Mouse (Mus musculus): ENCODE measurements around the gene Trim2. TPM values are rescaled to one million over a fixed set of nuclear protein-coding genes. Genes with fewer than 3 reads are reported as not detected.

Gene Trim2
- polyA plus RNA-seq, 1 experiment from 2014 or later = 32.6 TPM

DNA sequence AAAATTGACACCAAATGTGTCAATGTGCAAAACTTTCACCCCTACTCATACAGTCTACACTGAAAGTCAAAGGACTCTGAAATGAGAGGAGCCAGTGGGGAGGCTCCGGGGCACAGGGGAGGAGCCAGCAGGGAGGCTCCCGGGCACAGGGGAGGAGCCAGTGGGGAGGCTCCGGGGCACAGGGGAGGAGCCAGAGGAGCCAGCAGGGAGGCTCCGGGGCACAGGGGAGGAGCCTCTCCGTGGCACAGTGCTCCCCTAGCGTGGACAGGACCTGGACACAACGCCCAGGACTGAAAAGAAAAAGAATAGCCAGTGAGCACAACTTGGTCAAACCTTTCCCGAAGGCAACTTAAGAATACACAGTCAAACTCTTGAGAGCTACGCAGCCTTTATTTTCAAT is 171.3 kb downstream of the Trim2 start:
- no peaks in the 10 kb centered on the region for H3K9me3 ChIP-seq (ENCODE audit: control insufficient read depth, low read length)

DNA sequence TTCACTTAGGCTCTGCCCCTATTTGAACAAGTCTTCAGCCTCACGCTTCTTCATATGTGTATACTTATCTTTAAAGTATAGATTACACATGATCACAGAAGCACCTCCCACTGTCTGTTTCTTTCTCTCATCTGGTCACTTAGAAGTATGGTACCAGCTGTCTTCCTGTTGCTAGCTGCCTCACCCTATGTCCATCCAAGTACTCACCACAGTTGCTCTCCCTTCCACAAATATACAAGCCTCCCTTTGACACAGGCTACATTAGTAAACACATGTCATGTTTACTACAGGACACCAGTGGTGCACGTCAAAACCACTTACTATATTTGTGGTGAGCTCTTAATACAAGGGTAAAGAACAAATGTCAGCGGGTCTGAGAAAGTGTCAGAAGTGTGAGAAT is 175.3 kb downstream of the Trim2 start:
- H3K27me3 ChIP-seq (ENCODE audit: control insufficient read depth, insufficient read depth, low read length) = no peaks in the 10 kb centered on the region

More for the DNA sequence above, 171.3 kb downstream of the Trim2 start:
- Histone ChIP-seq H3K27ac (ENCODE audit: low read depth, low read length) (no peak overlapping the region), H3K27me3 (ENCODE audit: control insufficient read depth, insufficient read depth, low read length) (no peaks in the 10 kb centered on the region), H3K4me3 (ENCODE audit: low read length) (no peak overlapping the region), H3K4me1 (ENCODE audit: control insufficient read depth, insufficient read depth, low read length) (no peaks in the 10 kb centered on the region), H3K36me3 (ENCODE audit: control insufficient read depth, insufficient read depth, low read length) (no peaks in the 10 kb centered on the region), H3K9ac (ENCODE audit: low read depth, low read length) (no peak overlapping the region), H3K4me2 (replicated peaks; ENCODE audit: low read depth, low read length) (0 out of 2 replicates have a peak overlapping the region, but pooled peaks have one; percentile 4)
- WGBS = 35% methylated on average over 9 of the region's 9 CpGs
- ATAC-seq (ENCODE audit: low FRiP score, low TSS enrichment) = peak; percentile 69; the same call in 1 of the 2 replicates

DNA sequence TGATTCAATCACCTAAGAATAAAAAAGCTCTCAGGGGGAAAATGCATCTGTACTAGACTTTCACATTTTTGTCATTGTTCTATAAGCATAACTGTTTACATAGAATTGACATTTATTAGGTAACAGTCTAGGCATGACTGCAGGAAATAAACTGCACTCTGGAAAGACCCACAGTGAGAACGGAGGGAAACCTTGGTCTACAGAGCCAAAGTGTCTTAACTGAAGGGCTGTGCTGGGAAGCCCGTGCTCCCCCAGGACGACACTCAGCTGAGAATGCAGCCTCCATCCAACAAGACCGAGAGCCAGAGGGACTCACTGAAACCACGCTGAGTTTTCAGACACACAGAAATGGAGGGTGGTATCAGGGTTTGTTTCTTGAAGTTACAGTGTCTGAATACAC is 175.9 kb downstream of the Trim2 start:
- H3K36me3 ChIP-seq (ENCODE audit: control insufficient read depth, insufficient read depth, low read length) = no peaks in the 10 kb centered on the region
- H3K9ac ChIP-seq (ENCODE audit: low read depth, low read length) = no peak overlapping the region
- H3K4me2 ChIP-seq (replicated peaks; ENCODE audit: low read depth, low read length) = no peak overlapping the region
- no peaks in the 10 kb centered on the region for H3K9me3 ChIP-seq (ENCODE audit: control insufficient read depth, low read length)
- no peak overlapping the region for H3K4me3 ChIP-seq (ENCODE audit: low read length)
- no peaks in the 10 kb centered on the region for H3K27me3 ChIP-seq (ENCODE audit: control insufficient read depth, insufficient read depth, low read length)
- WGBS = 73% methylated on average over 5 of the region's 5 CpGs
- no peak overlapping the region for H3K27ac ChIP-seq (ENCODE audit: low read depth, low read length)
- H3K4me1 ChIP-seq (ENCODE audit: control insufficient read depth, insufficient read depth, low read length) = peaks cover 7% of the 10 kb centered on the region; the same call in 1 of the 2 replicates
- ATAC-seq (ENCODE audit: low FRiP score, low TSS enrichment) = no peak

More for the DNA sequence above, 175.3 kb downstream of the Trim2 start:
- 86% methylated on average over 3 of the region's 3 CpGs for WGBS
- Histone ChIP-seq H3K4me1 (ENCODE audit: control insufficient read depth, insufficient read depth, low read length) (peaks cover 7% of the 10 kb centered on the region; the same call in 1 of the 2 replicates), H3K4me2 (replicated peaks; ENCODE audit: low read depth, low read length) (no peak overlapping the region), H3K9me3 (ENCODE audit: control insufficient read depth, low read length) (no peaks in the 10 kb centered on the region), H3K4me3 (ENCODE audit: low read length) (no peak overlapping the region), H3K36me3 (ENCODE audit: control insufficient read depth, insufficient read depth, low read length) (no peaks in the 10 kb centered on the region), H3K27ac (ENCODE audit: low read depth, low read length) (no peak overlapping the region), H3K9ac (ENCODE audit: low read depth, low read length) (no peak overlapping the region)
- no peak for ATAC-seq (ENCODE audit: low FRiP score, low TSS enrichment)

DNA sequence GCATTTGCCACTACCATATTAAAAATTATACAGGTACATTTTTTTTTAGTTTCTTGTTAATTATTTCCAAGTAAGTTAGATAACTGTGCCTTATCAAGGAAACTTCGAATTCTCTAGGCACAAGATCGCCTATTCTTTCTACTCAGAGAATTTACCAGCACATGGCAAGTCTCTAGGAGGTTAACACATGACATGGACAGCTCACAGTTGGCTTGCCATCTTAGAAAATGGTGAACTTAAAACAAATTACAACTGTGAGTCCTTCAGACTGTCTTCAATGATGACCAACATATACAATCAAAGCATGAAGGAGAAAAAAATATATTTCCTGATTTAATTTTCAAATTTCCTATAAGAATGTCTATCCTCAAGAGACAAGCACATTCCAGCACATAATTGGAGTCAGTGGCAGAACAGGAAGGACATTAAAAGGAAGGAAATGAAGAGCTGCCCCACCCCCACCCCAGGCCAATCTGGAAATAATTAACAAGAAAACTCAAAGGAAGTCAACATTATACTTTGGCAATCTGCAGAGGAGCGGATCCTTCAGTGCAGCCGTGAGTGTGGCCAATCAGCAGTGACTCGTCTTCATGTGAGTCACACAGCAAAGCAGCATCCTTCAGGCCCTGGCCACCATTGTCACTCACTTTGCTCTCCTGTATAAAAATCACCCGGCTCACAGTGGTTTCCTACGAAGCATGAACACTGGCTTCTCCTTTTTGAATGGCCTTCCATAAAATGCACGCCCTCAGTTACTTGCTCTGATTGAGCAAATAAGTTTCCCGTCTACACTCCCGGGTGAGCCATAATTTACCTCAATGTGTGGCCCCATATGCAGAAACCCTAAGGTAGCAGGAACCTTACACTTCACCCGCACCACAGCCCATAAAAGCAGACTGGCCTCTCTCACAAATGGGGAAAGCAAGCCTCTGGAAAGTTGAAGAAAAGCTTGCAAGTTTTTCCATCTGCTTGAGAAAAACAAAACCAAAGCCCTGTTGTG is 177.5 kb downstream of the Trim2 start:
- Histone ChIP-seq H3K27me3 (ENCODE audit: control insufficient read depth, insufficient read depth, low read length) (no peaks in the 10 kb centered on the region), H3K36me3 (ENCODE audit: control insufficient read depth, insufficient read depth, low read length) (no peaks in the 10 kb centered on the region), H3K9ac (ENCODE audit: low read depth, low read length) (no peak overlapping the region), H3K27ac (ENCODE audit: low read depth, low read length) (peak overlapping the region; percentile 62; the same call in 1 of the 2 replicates), H3K9me3 (ENCODE audit: control insufficient read depth, low read length) (no peaks in the 10 kb centered on the region), H3K4me3 (ENCODE audit: low read length) (no peak overlapping the region), H3K4me1 (ENCODE audit: control insufficient read depth, insufficient read depth, low read length) (peaks cover 7% of the 10 kb centered on the region; the same call in 1 of the 2 replicates), H3K4me2 (replicated peaks; ENCODE audit: low read depth, low read length) (no peak overlapping the region)
- peak; percentile 62; the same call in 1 of the 2 replicates for ATAC-seq (ENCODE audit: low FRiP score, low TSS enrichment)
- 26% methylated on average over 11 of the region's 11 CpGs for WGBS

DNA sequence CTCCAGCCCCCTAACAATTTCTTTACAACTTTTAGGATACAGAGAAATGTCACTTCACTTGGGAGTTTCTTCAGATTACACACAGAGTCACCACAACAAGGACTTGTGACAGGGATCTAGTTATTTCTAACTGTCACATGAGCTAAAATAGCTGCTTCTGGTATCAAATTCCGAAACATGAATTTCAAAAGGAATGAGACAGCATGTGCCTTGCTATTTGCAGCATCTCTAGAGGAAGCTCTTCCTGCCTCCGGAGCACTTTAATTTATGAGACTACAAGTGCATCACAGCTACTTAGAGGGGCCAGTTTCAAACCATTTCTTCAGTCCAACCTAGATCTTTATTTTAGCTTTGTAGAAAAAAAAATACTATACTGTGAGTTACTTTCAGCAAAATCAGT is 179.2 kb downstream of the Trim2 start:
- no peaks in the 10 kb centered on the region for H3K36me3 ChIP-seq (ENCODE audit: control insufficient read depth, insufficient read depth, low read length)
- no peak for ATAC-seq (ENCODE audit: low FRiP score, low TSS enrichment)
- no peak overlapping the region for H3K9ac ChIP-seq (ENCODE audit: low read depth, low read length)
- H3K4me3 ChIP-seq (ENCODE audit: low read length) = no peak overlapping the region
- H3K4me2 ChIP-seq (replicated peaks; ENCODE audit: low read depth, low read length) = no peak overlapping the region
- H3K9me3 ChIP-seq (ENCODE audit: control insufficient read depth, low read length) = no peaks in the 10 kb centered on the region
- H3K4me1 ChIP-seq (ENCODE audit: control insufficient read depth, insufficient read depth, low read length) = peaks cover 7% of the 10 kb centered on the region; the same call in 1 of the 2 replicates
- H3K27ac ChIP-seq (ENCODE audit: low read depth, low read length) = no peak overlapping the region
- no peaks in the 10 kb centered on the region for H3K27me3 ChIP-seq (ENCODE audit: control insufficient read depth, insufficient read depth, low read length)
- WGBS = 67% methylated on average over 2 of the region's 2 CpGs

DNA sequence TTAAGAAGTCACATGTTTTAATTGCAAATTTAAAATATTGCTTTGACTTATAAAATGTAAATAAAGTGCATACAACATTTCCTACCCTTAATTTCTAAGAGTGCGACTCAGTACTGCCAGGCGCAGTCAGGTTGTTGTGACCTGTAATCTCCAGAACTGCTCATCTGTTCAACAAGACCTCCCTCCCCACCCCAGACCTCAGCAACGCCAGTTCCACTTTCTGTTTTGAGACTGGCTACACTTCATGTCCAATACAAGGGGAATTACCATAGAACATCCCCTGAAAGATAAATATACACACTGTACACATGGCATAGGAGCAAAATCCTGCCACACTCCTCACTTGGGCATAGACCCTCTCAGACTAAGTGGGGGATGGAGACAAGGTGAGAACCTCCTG is 180.0 kb downstream of the Trim2 start:
- H3K36me3 ChIP-seq (ENCODE audit: control insufficient read depth, insufficient read depth, low read length) = no peaks in the 10 kb centered on the region
- H3K4me1 ChIP-seq (ENCODE audit: control insufficient read depth, insufficient read depth, low read length) = peaks cover 7% of the 10 kb centered on the region; the same call in 1 of the 2 replicates
- WGBS = 89% methylated on average over 3 of the region's 3 CpGs
- no peaks in the 10 kb centered on the region for H3K27me3 ChIP-seq (ENCODE audit: control insufficient read depth, insufficient read depth, low read length)
- no peak for ATAC-seq (ENCODE audit: low FRiP score, low TSS enrichment)
- H3K4me2 ChIP-seq (replicated peaks; ENCODE audit: low read depth, low read length) = no peak overlapping the region
- H3K9me3 ChIP-seq (ENCODE audit: control insufficient read depth, low read length) = no peaks in the 10 kb centered on the region
- no peak overlapping the region for H3K4me3 ChIP-seq (ENCODE audit: low read length)
- H3K27ac ChIP-seq (ENCODE audit: low read depth, low read length) = no peak overlapping the region
- no peak overlapping the region for H3K9ac ChIP-seq (ENCODE audit: low read depth, low read length)

DNA sequence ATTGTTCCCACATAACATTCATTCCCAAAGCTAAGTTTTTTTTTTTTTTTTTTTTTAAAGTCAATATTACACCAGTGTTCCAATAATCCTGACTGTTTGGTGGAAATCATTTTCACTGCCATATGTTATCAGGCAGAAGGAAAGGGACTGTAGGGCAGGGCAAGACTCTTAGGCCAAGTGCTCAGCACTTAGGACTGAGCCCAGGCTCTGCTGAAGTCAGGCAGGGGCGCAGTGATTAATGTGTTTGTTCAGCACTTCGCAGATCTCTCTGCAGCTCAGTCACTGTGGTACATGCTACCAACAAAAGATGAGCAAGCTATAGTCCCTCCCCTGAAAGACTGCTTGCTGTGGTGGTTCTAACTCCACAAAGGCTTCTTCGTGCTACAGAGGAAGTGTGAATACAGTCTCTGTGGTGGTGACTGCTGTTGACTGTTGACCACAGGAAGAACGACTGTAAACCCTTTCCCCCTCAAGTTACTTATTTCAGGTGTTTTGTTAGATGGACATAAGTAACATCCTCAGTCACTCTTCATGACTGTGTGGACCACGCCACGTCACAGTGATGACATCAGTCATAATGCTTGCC is 180.9 kb downstream of the Trim2 start:
- H3K4me2 ChIP-seq (replicated peaks; ENCODE audit: low read depth, low read length) = no peak overlapping the region
- H3K4me1 ChIP-seq (ENCODE audit: control insufficient read depth, insufficient read depth, low read length) = peaks cover 7% of the 10 kb centered on the region; the same call in 1 of the 2 replicates
- H3K36me3 ChIP-seq (ENCODE audit: control insufficient read depth, insufficient read depth, low read length) = no peaks in the 10 kb centered on the region
- H3K27me3 ChIP-seq (ENCODE audit: control insufficient read depth, insufficient read depth, low read length) = no peaks in the 10 kb centered on the region
- no peaks in the 10 kb centered on the region for H3K9me3 ChIP-seq (ENCODE audit: control insufficient read depth, low read length)
- H3K27ac ChIP-seq (ENCODE audit: low read depth, low read length) = no peak overlapping the region
- H3K4me3 ChIP-seq (ENCODE audit: low read length) = no peak overlapping the region
- ATAC-seq (ENCODE audit: low FRiP score, low TSS enrichment) = no peak
- 67% methylated on average over 6 of the region's 6 CpGs for WGBS
- no peak overlapping the region for H3K9ac ChIP-seq (ENCODE audit: low read depth, low read length)

DNA sequence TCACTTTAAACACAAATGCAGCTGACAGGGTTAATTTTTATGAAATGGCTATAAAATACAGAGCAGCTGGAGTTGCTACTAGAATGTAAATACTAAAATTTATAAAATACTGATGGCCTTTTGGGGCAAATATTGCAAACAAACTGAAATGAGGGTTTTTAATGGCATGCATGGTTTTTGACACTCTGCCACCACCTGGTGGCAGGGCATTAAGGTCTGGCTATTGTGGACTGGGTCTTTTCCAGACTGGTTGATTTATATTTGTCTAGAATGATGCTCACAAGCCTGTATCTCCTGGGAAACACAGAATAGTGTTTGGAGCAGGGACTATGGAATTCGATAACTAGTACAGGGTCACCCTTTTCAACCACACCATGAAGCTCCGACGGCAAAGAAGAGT is 183.2 kb downstream of the Trim2 start:
- 82% methylated on average over 3 of the region's 3 CpGs for WGBS
- Histone ChIP-seq H3K4me3 (ENCODE audit: low read length) (no peak overlapping the region), H3K9ac (ENCODE audit: low read depth, low read length) (no peak overlapping the region), H3K4me1 (ENCODE audit: control insufficient read depth, insufficient read depth, low read length) (no peaks in the 10 kb centered on the region), H3K27ac (ENCODE audit: low read depth, low read length) (no peak overlapping the region), H3K27me3 (ENCODE audit: control insufficient read depth, insufficient read depth, low read length) (no peaks in the 10 kb centered on the region), H3K36me3 (ENCODE audit: control insufficient read depth, insufficient read depth, low read length) (no peaks in the 10 kb centered on the region), H3K9me3 (ENCODE audit: control insufficient read depth, low read length) (no peaks in the 10 kb centered on the region), H3K4me2 (replicated peaks; ENCODE audit: low read depth, low read length) (no peak overlapping the region)
- ATAC-seq (ENCODE audit: low FRiP score, low TSS enrichment) = no peak

DNA sequence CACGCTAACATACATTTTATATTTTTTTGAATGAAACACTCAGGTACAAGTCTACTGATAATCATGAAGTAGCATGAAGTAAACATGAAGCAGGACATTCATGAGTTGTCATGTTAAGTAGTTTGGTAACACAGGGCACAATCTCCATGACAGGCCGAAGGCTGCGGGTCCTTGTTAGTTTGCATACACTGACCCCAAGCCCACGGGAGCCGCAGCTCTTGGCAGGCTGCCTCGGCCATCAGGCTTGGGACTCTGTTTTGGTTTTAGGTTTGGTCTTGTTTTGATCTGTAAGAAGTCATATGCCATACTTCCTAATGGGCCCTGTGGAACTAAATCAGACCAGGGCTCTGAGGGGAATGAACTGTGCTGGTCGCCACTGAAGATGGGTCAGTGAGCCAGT is 188.0 kb downstream of the Trim2 start:
- ATAC-seq (ENCODE audit: low FRiP score, low TSS enrichment) = no peak
- no peaks in the 10 kb centered on the region for H3K9me3 ChIP-seq (ENCODE audit: control insufficient read depth, low read length)
- no peaks in the 10 kb centered on the region for H3K4me1 ChIP-seq (ENCODE audit: control insufficient read depth, insufficient read depth, low read length)
- no peak overlapping the region for H3K9ac ChIP-seq (ENCODE audit: low read depth, low read length)
- H3K27ac ChIP-seq (ENCODE audit: low read depth, low read length) = no peak overlapping the region
- H3K4me2 ChIP-seq (replicated peaks; ENCODE audit: low read depth, low read length) = no peak overlapping the region
- no peaks in the 10 kb centered on the region for H3K36me3 ChIP-seq (ENCODE audit: control insufficient read depth, insufficient read depth, low read length)
- WGBS = 67% methylated on average over 7 of the region's 7 CpGs
- no peak overlapping the region for H3K4me3 ChIP-seq (ENCODE audit: low read length)
- H3K27me3 ChIP-seq (ENCODE audit: control insufficient read depth, insufficient read depth, low read length) = no peaks in the 10 kb centered on the region

All from kidney, embryonic 14.5 days (tissue).